Mouse (Mus musculus): ENCODE measurements around the gene Tnrc6c. TPM values are rescaled to one million over a fixed set of nuclear protein-coding genes. Genes with fewer than 3 reads are reported as not detected.

The Tnrc6c gene
- polyA plus RNA-seq, 1 experiment from 2014 or later: 11.6 TPM

GRCm38 (mm10) chr11:117656077-117656401 is 1.9 kb downstream of the Tnrc6c start:
- Histone ChIP-seq H3K27me3 (ENCODE audit: insufficient read depth, low read length) (0 out of 2 replicates have a peak, but pooled peaks cover 5% of the 10 kb centered on the region), H3K36me3 (ENCODE audit: insufficient read depth) (no peaks in the 10 kb centered on the region), H3K9me3 (ENCODE audit: low read depth, low read length) (no peaks in the 10 kb centered on the region), H3K27ac (ENCODE audit: low read depth) (no peak overlapping the region), H3K9ac (peak overlapping the region; percentile 95), H3K4me2 (peak overlapping the region; percentile 87), H3K4me3 (ENCODE audit: low read depth, low read length) (peak overlapping the region; percentile 87), H3K4me1 (ENCODE audit: insufficient read depth) (peaks cover 10% of the 10 kb centered on the region)
- WGBS: 8% methylated on average over 10 of the region's 10 CpGs
- TF ChIP-seq CTCF (IDR thresholded peaks at IDR 0.05; ENCODE audit: low read depth): no peak
- DNase-seq (no peak), ATAC-seq (ENCODE audit: insufficient read depth) (no peak)

- peak; percentile 81 for DNase-seq
- H3K27ac ChIP-seq (ENCODE audit: low read depth): no peak overlapping the region
- no peaks in the 10 kb centered on the region for H3K27me3 ChIP-seq (ENCODE audit: insufficient read depth, low read length)
- no peak overlapping the region for H3K4me2 ChIP-seq
- WGBS: 28% methylated on average over 4 of the region's 4 CpGs
- no peak for ATAC-seq (ENCODE audit: insufficient read depth)
- H3K4me1 ChIP-seq (ENCODE audit: insufficient read depth): peaks cover 10% of the 10 kb centered on the region
- H3K4me3 ChIP-seq (ENCODE audit: low read depth, low read length): no peak overlapping the region
- no peak for TF ChIP-seq CTCF (IDR thresholded peaks at IDR 0.05; ENCODE audit: low read depth)
- no peaks in the 10 kb centered on the region for H3K9me3 ChIP-seq (ENCODE audit: low read depth, low read length)
- no peaks in the 10 kb centered on the region for H3K36me3 ChIP-seq (ENCODE audit: insufficient read depth)
- no peak overlapping the region for H3K9ac ChIP-seq
Measured at GRCm38 (mm10) chr11:117658974-117659373, 4.9 kb downstream of the Tnrc6c start.

- Histone ChIP-seq H3K4me1 (ENCODE audit: insufficient read depth) (peaks cover 4% of the 10 kb centered on the region), H3K4me2 (no peak overlapping the region), H3K9me3 (ENCODE audit: low read depth, low read length) (no peaks in the 10 kb centered on the region), H3K9ac (no peak overlapping the region), H3K36me3 (ENCODE audit: insufficient read depth) (no peaks in the 10 kb centered on the region), H3K4me3 (ENCODE audit: low read depth, low read length) (no peak overlapping the region), H3K27ac (ENCODE audit: low read depth) (no peak overlapping the region), H3K27me3 (ENCODE audit: insufficient read depth, low read length) (no peaks in the 10 kb centered on the region)
- DNase-seq (no peak), ATAC-seq (ENCODE audit: insufficient read depth) (no peak)
- WGBS: 76% methylated on average over 4 of the region's 4 CpGs
- TF ChIP-seq CTCF (IDR thresholded peaks at IDR 0.05; ENCODE audit: low read depth): no peak
Measured at GRCm38 (mm10) chr11:117663036-117663809, 9.1 kb downstream of the Tnrc6c start.

GRCm38 (mm10) chr11:117663810-117664139 is 9.7 kb downstream of the Tnrc6c start:
- no peak overlapping the region for H3K27ac ChIP-seq (ENCODE audit: low read depth)
- no peak overlapping the region for H3K4me2 ChIP-seq
- H3K9ac ChIP-seq: no peak overlapping the region
- H3K36me3 ChIP-seq (ENCODE audit: insufficient read depth): no peaks in the 10 kb centered on the region
- no peaks in the 10 kb centered on the region for H3K9me3 ChIP-seq (ENCODE audit: low read depth, low read length)
- H3K4me1 ChIP-seq (ENCODE audit: insufficient read depth): peaks cover 2% of the 10 kb centered on the region
- TF ChIP-seq CTCF (IDR thresholded peaks at IDR 0.05; ENCODE audit: low read depth): no peak
- ATAC-seq (ENCODE audit: insufficient read depth) (no peak), DNase-seq (no peak)
- H3K27me3 ChIP-seq (ENCODE audit: insufficient read depth, low read length): no peaks in the 10 kb centered on the region
- H3K4me3 ChIP-seq (ENCODE audit: low read depth, low read length): no peak overlapping the region

- DNase-seq (no peak), ATAC-seq (ENCODE audit: insufficient read depth) (no peak)
- H3K9ac ChIP-seq: no peak overlapping the region
- H3K4me2 ChIP-seq: no peak overlapping the region
- H3K27ac ChIP-seq (ENCODE audit: low read depth): no peak overlapping the region
- TF ChIP-seq CTCF (IDR thresholded peaks at IDR 0.05; ENCODE audit: low read depth): no peak
- H3K9me3 ChIP-seq (ENCODE audit: low read depth, low read length): no peaks in the 10 kb centered on the region
- 40% methylated on average over 3 of the region's 3 CpGs for WGBS
- H3K36me3 ChIP-seq (ENCODE audit: insufficient read depth): no peaks in the 10 kb centered on the region
- H3K27me3 ChIP-seq (ENCODE audit: insufficient read depth, low read length): no peaks in the 10 kb centered on the region
- H3K4me1 ChIP-seq (ENCODE audit: insufficient read depth): no peaks in the 10 kb centered on the region
- H3K4me3 ChIP-seq (ENCODE audit: low read depth, low read length): no peak overlapping the region
Measured at GRCm38 (mm10) chr11:117665189-117665588, 11.1 kb downstream of the Tnrc6c start.

GRCm38 (mm10) chr11:117666563-117666962 is 12.5 kb downstream of the Tnrc6c start:
- H3K27ac ChIP-seq (ENCODE audit: low read depth): no peak overlapping the region
- no peak for TF ChIP-seq CTCF (IDR thresholded peaks at IDR 0.05; ENCODE audit: low read depth)
- no peaks in the 10 kb centered on the region for H3K4me1 ChIP-seq (ENCODE audit: insufficient read depth)
- ATAC-seq (ENCODE audit: insufficient read depth): no peak
- H3K4me3 ChIP-seq (ENCODE audit: low read depth, low read length): no peak overlapping the region
- H3K36me3 ChIP-seq (ENCODE audit: insufficient read depth): no peaks in the 10 kb centered on the region
- no peak overlapping the region for H3K9ac ChIP-seq
- H3K27me3 ChIP-seq (ENCODE audit: insufficient read depth, low read length): no peaks in the 10 kb centered on the region
- no peaks in the 10 kb centered on the region for H3K9me3 ChIP-seq (ENCODE audit: low read depth, low read length)
- DNase-seq: no peak
- no peak overlapping the region for H3K4me2 ChIP-seq

DNA sequence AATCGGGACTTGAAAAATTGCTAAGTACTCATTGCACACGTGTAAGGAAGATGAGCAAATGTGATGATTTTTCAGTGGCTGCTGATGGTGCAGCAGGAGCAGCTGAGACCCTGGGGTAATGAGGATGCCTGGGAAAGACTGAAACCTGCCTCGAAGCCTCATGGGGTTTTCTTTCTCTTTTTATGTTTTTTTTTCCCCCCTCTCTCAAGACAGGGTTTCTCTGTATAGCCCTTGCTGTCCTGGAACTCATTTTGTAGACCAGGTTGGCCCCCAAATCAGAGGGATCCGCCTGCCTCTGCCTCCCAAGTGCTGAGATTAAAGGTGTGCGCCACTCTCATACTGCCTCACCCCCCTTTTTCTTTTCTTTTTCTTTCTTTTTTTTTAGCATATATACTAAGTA is 13.1 kb downstream of the Tnrc6c start:
- H3K4me3 ChIP-seq (ENCODE audit: low read depth, low read length): no peak overlapping the region
- H3K36me3 ChIP-seq (ENCODE audit: insufficient read depth): no peaks in the 10 kb centered on the region
- no peak for TF ChIP-seq CTCF (IDR thresholded peaks at IDR 0.05; ENCODE audit: low read depth)
- 85% methylated on average over 5 of the region's 5 CpGs for WGBS
- DNase-seq (no peak), ATAC-seq (ENCODE audit: insufficient read depth) (no peak)
- no peaks in the 10 kb centered on the region for H3K4me1 ChIP-seq (ENCODE audit: insufficient read depth)
- H3K27me3 ChIP-seq (ENCODE audit: insufficient read depth, low read length): no peaks in the 10 kb centered on the region
- no peak overlapping the region for H3K4me2 ChIP-seq
- no peak overlapping the region for H3K9ac ChIP-seq
- H3K9me3 ChIP-seq (ENCODE audit: low read depth, low read length): no peaks in the 10 kb centered on the region
- H3K27ac ChIP-seq (ENCODE audit: low read depth): no peak overlapping the region

- H3K4me2 ChIP-seq: no peak overlapping the region
- no peak overlapping the region for H3K4me3 ChIP-seq (ENCODE audit: low read depth, low read length)
- DNase-seq: no peak
- no peaks in the 10 kb centered on the region for H3K4me1 ChIP-seq (ENCODE audit: insufficient read depth)
- no peak for TF ChIP-seq CTCF (IDR thresholded peaks at IDR 0.05; ENCODE audit: low read depth)
- no peaks in the 10 kb centered on the region for H3K27me3 ChIP-seq (ENCODE audit: insufficient read depth, low read length)
- 61% methylated on average over 5 of the region's 5 CpGs for WGBS
- H3K27ac ChIP-seq (ENCODE audit: low read depth): no peak overlapping the region
- ATAC-seq (ENCODE audit: insufficient read depth): no peak
- no peak overlapping the region for H3K9ac ChIP-seq
- H3K36me3 ChIP-seq (ENCODE audit: insufficient read depth): no peaks in the 10 kb centered on the region
- H3K9me3 ChIP-seq (ENCODE audit: low read depth, low read length): no peaks in the 10 kb centered on the region
Measured at GRCm38 (mm10) chr11:117667825-117668224, 13.7 kb downstream of the Tnrc6c start.
